Mouse (Mus musculus) heart, embryonic 14.5 days (tissue): ENCODE data around the gene Casp9. TPM values are rescaled to one million over a fixed set of nuclear protein-coding genes. Genes with fewer than 3 reads are reported as not detected.

ENCODE experiments used
- ATAC-seq: fragments of 200-750 bp; cut with Nextera tagmentation; 2 replicates; pipeline ENCODE4 v1.8.0; 2017; ENCODE audit warnings: low read depth, moderate TSS enrichment; ENCODE audit not compliant: insufficient number of reproducible peaks, insufficient read depth, low FRiP score
- H3K27ac ChIP-seq, 2 experiments: fragments of 200-500 bp in 1 of 2; fragments of 300-500 bp in 1 of 2; sonication (generic) in 1 of 2; replicated peaks in 1 of 2; 2 replicates each; pipeline ENCODE4 v1.5.1; 2012 to 2014; ENCODE audit warnings: low read depth in 2 of 2, low read length in 2 of 2, control low read depth in 1 of 2, mild to moderate bottlenecking in 1 of 2, mixed read lengths in 1 of 2; ENCODE audit not compliant: control insufficient read depth in 1 of 2, insufficient read depth in 1 of 2
- H3K27me3 ChIP-seq: fragments of 300-500 bp; sonication (generic); 2 replicates; pipeline ENCODE4 v1.6.1; 2014; ENCODE audit warnings: mild to moderate bottlenecking, low read length, control low read depth; ENCODE audit not compliant: control insufficient read depth, insufficient read depth
- H3K36me3 ChIP-seq: fragments of 300-500 bp; sonication (generic); 2 replicates; pipeline ENCODE4 v1.6.1; 2014; ENCODE audit warnings: mild to moderate bottlenecking, control low read depth, low read length, mixed read lengths; ENCODE audit not compliant: control insufficient read depth, insufficient read depth
- H3K4me1 ChIP-seq, 2 experiments: fragments of 200-500 bp in 1 of 2; fragments of 300-500 bp in 1 of 2; sonication (generic) in 1 of 2; 2 replicates each; pipeline ENCODE4 v1.6.1; 2012 to 2014; ENCODE audit warnings: low read length in 2 of 2, control low read depth in 1 of 2, mixed read lengths in 1 of 2; ENCODE audit not compliant: control insufficient read depth in 2 of 2, insufficient read depth in 2 of 2
- H3K4me2 ChIP-seq: fragments of 300-500 bp; sonication (generic); 2 replicates; pipeline ENCODE4 v1.6.1; 2014; ENCODE audit warnings: mild to moderate bottlenecking, low read length
- H3K4me3 ChIP-seq, 2 experiments: fragments of 200-500 bp in 1 of 2; fragments of 300-500 bp in 1 of 2; sonication (generic) in 1 of 2; 2 replicates each; pipeline ENCODE4 v1.5.1; 2012 to 2014; ENCODE audit warnings: low read length in 2 of 2, mild to moderate bottlenecking in 2 of 2, control low read depth in 1 of 2, low read depth in 1 of 2, moderate library complexity in 1 of 2; ENCODE audit not compliant: control insufficient read depth in 1 of 2, insufficient read depth in 1 of 2
- H3K9ac ChIP-seq: fragments of 300-500 bp; sonication (generic); 2 replicates; pipeline ENCODE4 v1.6.1; 2014; ENCODE audit warnings: mild to moderate bottlenecking, low read length
- H3K9me3 ChIP-seq: fragments of 300-500 bp; sonication (generic); 2 replicates; pipeline ENCODE4 v1.6.1; 2016; ENCODE audit warnings: low read length, control low read depth; ENCODE audit not compliant: control insufficient read depth
- WGBS: fragments of 180-500 bp; shearing (Covaris S2); extraction: QIAGEN DNeasy Blood & Tissue Kit; methylation state at CpG from one replicate; pipeline ENCODE4 v1.1.7; 2014; 5-methylcytosine and 5-hydroxymethylcytosine counted together
- polyA plus RNA-seq: library from polyadenylated mRNA; unstranded; fragments of >200 nt; fragmentation: Nextera tagmentation; extraction: Ambion mirVana; gene quantifications from 2 replicates; pipeline ENCODE4 v1.2.1, GENCODE M21; 2014

Gene Casp9
- polyA plus RNA-seq, 1 experiment from 2014 or later = 15.4 TPM

GRCm38 (mm10) chr4:141757124-141757523, 36.3 kb upstream of the Casp9 start:
- no peak for ATAC-seq
- Histone ChIP-seq H3K36me3 (peaks cover 16% of the 10 kb centered on the region), H3K4me1 (peaks cover 1% of the 10 kb centered on the region in 2 experiments), H3K9me3 (no peaks in the 10 kb centered on the region), H3K4me2 (no peak overlapping the region), H3K4me3 (no peak overlapping the region), H3K27me3 (no peaks in the 10 kb centered on the region), H3K27ac (no peak overlapping the region), H3K9ac (no peak overlapping the region)
- WGBS = 90% methylated on average over 3 of the region's 3 CpGs

GRCm38 (mm10) chr4:141758874-141759542, 34.4 kb upstream of the Casp9 start:
- Histone ChIP-seq H3K36me3 (peaks cover 35% of the 10 kb centered on the region), H3K27me3 (no peaks in the 10 kb centered on the region), H3K27ac (no peak overlapping the region), H3K4me1 (no peaks in the 10 kb centered on the region), H3K9ac (peak overlapping the region; percentile 21; the same call in 1 of the 2 replicates), H3K4me2 (no peak overlapping the region), H3K4me3 (no peak overlapping the region), H3K9me3 (no peaks in the 10 kb centered on the region)
- no peak for ATAC-seq
- WGBS = 49% methylated on average over 6 of the region's 6 CpGs

GRCm38 (mm10) chr4:141760942-141761341, 32.5 kb upstream of the Casp9 start:
- no peaks in the 10 kb centered on the region for H3K9me3 ChIP-seq
- H3K4me2 ChIP-seq = no peak overlapping the region
- peaks cover 49% of the 10 kb centered on the region for H3K36me3 ChIP-seq
- no peak overlapping the region for H3K27ac ChIP-seq
- H3K27me3 ChIP-seq = no peaks in the 10 kb centered on the region
- ATAC-seq = no peak
- peaks cover 0 to 2% of the 10 kb centered on the region in 2 experiments; a peak in 3 of 4 replicates for H3K4me1 ChIP-seq
- no peak overlapping the region for H3K9ac ChIP-seq
- WGBS = 81% methylated on average over 4 of the region's 4 CpGs
- no peak overlapping the region for H3K4me3 ChIP-seq

DNA sequence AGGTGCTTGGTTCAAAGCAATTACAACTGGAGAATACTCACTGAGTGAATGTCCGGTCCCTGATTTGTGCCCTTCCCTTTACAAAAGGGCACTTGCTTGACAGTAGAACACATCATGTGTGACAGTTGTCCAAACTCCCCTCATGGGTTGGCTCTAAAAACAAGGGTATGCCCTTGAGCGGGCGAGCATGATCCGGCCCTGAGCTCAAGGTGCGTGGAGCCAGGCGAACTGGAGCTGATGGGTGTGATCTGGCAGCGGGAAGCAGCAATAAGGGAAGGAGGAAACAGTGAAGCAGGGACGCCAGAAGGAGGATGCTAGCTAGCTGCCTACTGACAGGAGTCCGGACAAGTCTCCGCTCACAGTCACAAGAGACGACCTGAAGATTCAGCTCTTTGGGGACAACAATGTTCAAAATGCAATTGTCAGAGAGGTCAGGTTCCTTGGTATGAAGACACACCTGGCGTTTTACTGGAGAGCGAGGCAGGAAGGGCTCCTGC, 31.3 kb upstream of the Casp9 start:
- Histone ChIP-seq H3K9ac (no peak overlapping the region), H3K27me3 (no peaks in the 10 kb centered on the region), H3K4me1 (peaks cover 11 to 14% of the 10 kb centered on the region in 2 experiments), H3K36me3 (peaks cover 54% of the 10 kb centered on the region), H3K4me3 (no peak overlapping the region), H3K4me2 (no peak overlapping the region), H3K9me3 (no peaks in the 10 kb centered on the region), H3K27ac (no peak overlapping the region)
- 88% methylated on average over 13 of the region's 13 CpGs for WGBS
- ATAC-seq = no peak

GRCm38 (mm10) chr4:141763476-141763875, 29.9 kb upstream of the Casp9 start:
- H3K4me2 ChIP-seq = no peak overlapping the region
- no peak overlapping the region for H3K9ac ChIP-seq
- H3K27ac ChIP-seq = no peak overlapping the region
- ATAC-seq = no peak
- H3K4me3 ChIP-seq = no peak overlapping the region
- H3K36me3 ChIP-seq = peaks cover 57% of the 10 kb centered on the region
- WGBS = 94% methylated on average over 12 of the region's 12 CpGs
- no peaks in the 10 kb centered on the region for H3K27me3 ChIP-seq
- no peaks in the 10 kb centered on the region for H3K9me3 ChIP-seq
- H3K4me1 ChIP-seq = peaks cover 23 to 27% of the 10 kb centered on the region in 2 experiments

GRCm38 (mm10) chr4:141765008-141765407, 28.4 kb upstream of the Casp9 start:
- Histone ChIP-seq H3K4me1 (peaks cover 27 to 37% of the 10 kb centered on the region in 2 experiments), H3K36me3 (peaks cover 72% of the 10 kb centered on the region), H3K9ac (no peak overlapping the region), H3K4me3 (no peak overlapping the region), H3K4me2 (no peak overlapping the region), H3K9me3 (no peaks in the 10 kb centered on the region), H3K27me3 (no peaks in the 10 kb centered on the region), H3K27ac (no peak overlapping the region)
- no peak for ATAC-seq
- WGBS = 89% methylated on average over 3 of the region's 3 CpGs

DNA sequence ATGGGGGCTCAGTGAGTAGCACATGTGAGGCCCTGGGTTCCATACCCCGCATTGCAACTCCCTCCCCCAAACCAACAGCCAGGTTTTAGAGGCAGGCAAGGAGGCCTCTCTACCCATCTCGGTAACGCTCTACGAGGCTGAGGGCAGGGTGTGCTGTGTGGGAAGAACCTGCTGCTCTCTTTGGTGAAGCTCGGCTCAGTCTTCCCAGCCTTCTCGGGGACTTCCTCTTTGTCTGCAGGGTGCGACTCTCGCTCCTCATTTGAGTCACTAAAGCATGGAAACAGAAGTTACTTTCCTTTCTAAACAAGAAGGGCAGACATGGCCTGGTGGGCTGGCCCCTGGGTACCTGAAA, 27.1 kb upstream of the Casp9 start:
- H3K9me3 ChIP-seq = no peaks in the 10 kb centered on the region
- peaks cover 27 to 42% of the 10 kb centered on the region in 2 experiments for H3K4me1 ChIP-seq
- H3K4me3 ChIP-seq = no peak overlapping the region
- peaks cover 77% of the 10 kb centered on the region for H3K36me3 ChIP-seq
- H3K9ac ChIP-seq = peak overlapping the region; percentile 53; the same call in 1 of the 2 replicates
- ATAC-seq = no peak
- 66% methylated on average over 8 of the region's 8 CpGs for WGBS
- no peaks in the 10 kb centered on the region for H3K27me3 ChIP-seq
- peak overlapping the region; percentile 92 to 97 for H3K27ac ChIP-seq
- H3K4me2 ChIP-seq = peak overlapping the region; percentile 48; the same call in 1 of the 2 replicates
